Mouse (Mus musculus): ENCODE measurements at regions not wholly inside any gene's neighbourhood (a gene's known extent, or its start where the extent isn't known, plus 50 kb on each side); places are given as distances from the start of the nearest gene placed in this dataset.

GRCm38 (mm10) chr5:106207706-106208105 is 250.3 kb downstream of the Barhl2 start:
- TF ChIP-seq POLR2A (IDR thresholded peaks at IDR 0.05; ENCODE audit: low read depth, low read length) (no peak), CTCF (IDR thresholded peaks at IDR 0.05; ENCODE audit: extremely low read depth, insufficient read depth, insufficient read length, insufficient replicate concordance) (no peak)
- no peaks in the 10 kb centered on the region for H3K36me3 ChIP-seq (ENCODE audit: control insufficient read depth, insufficient read depth, low read length)
- no peak overlapping the region for H3K4me3 ChIP-seq (ENCODE audit: extremely low read depth, insufficient read depth, insufficient read length)
- no peak for DNase-seq (ENCODE audit: low read depth in 1 of 2, low spot score in 2 of 2)
- no peaks in the 10 kb centered on the region for H3K4me1 ChIP-seq (ENCODE audit: control insufficient read depth, insufficient read depth, insufficient read length)
- no peak overlapping the region for H3K27ac ChIP-seq (ENCODE audit: insufficient read depth, low read length)
- WGBS, result 76% methylated on average over 6 of the region's 6 CpGs
- H3K27me3 ChIP-seq (ENCODE audit: control insufficient read depth, insufficient read depth, low read length), result no peaks in the 10 kb centered on the region

DNA sequence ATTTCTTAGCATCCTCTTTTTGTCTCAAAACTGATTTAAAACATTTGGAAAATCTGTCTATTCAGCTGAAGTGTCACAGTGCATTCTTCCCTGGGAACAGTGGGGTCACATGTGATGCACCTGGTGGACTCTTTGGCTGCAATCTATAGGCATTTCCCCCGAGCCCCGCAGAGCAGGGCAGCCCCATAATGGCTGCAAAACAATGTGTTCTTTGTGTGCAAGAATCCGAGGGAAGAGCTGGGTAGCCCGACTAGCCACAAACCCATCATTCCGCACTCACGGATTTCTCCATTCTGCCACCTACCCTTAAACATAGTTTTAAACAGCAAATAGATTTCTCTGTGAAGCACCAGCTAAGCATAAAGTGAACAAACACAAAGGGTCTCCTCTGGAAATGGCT is 252.2 kb downstream of the Barhl2 start:
- TF ChIP-seq POLR2A (IDR thresholded peaks at IDR 0.05; ENCODE audit: low read depth, low read length), result no peak
- TF ChIP-seq CTCF (IDR thresholded peaks at IDR 0.05; ENCODE audit: extremely low read depth, insufficient read depth, insufficient read length, insufficient replicate concordance), result no peak
- H3K27me3 ChIP-seq (ENCODE audit: control insufficient read depth, insufficient read depth, low read length), result no peaks in the 10 kb centered on the region
- H3K4me3 ChIP-seq (ENCODE audit: extremely low read depth, insufficient read depth, insufficient read length), result no peak overlapping the region
- no peaks in the 10 kb centered on the region for H3K36me3 ChIP-seq (ENCODE audit: control insufficient read depth, insufficient read depth, low read length)
- no peaks in the 10 kb centered on the region for H3K4me1 ChIP-seq (ENCODE audit: control insufficient read depth, insufficient read depth, insufficient read length)
- no peak overlapping the region for H3K27ac ChIP-seq (ENCODE audit: insufficient read depth, low read length)
- WGBS, result 77% methylated on average over 6 of the region's 6 CpGs
- no peak for DNase-seq (ENCODE audit: low read depth in 1 of 2, low spot score in 2 of 2)

DNA sequence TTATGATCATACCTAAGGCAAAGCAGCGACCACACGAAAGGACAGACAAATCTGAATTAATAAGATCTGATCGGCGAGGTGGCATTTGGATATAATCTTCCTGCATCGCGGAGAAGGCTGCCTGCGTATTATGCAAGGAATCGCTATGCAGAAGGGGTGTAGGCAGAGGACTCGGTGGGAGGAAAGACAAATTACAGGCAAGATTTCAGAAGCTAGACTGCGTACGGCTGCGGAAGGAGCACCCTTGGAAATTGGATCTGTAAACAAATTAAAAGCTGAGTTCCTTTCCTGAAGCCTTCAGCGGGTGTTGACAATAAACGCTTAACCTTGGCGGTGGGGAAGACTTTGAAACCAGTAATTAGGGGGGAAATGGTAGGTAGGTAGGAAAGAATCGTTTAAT is 257.3 kb downstream of the Barhl2 start:
- no peak for TF ChIP-seq POLR2A (IDR thresholded peaks at IDR 0.05; ENCODE audit: low read depth, low read length)
- TF ChIP-seq CTCF (IDR thresholded peaks at IDR 0.05; ENCODE audit: extremely low read depth, insufficient read depth, insufficient read length, insufficient replicate concordance), result no peak
- Histone ChIP-seq H3K36me3 (ENCODE audit: control insufficient read depth, insufficient read depth, low read length) (no peaks in the 10 kb centered on the region), H3K27me3 (ENCODE audit: control insufficient read depth, insufficient read depth, low read length) (no peaks in the 10 kb centered on the region), H3K4me1 (ENCODE audit: control insufficient read depth, insufficient read depth, insufficient read length) (no peaks in the 10 kb centered on the region), H3K27ac (ENCODE audit: insufficient read depth, low read length) (no peak overlapping the region), H3K4me3 (ENCODE audit: extremely low read depth, insufficient read depth, insufficient read length) (no peak overlapping the region)
- WGBS, result 79% methylated on average over 16 of the region's 16 CpGs
- no peak for DNase-seq (ENCODE audit: low read depth in 1 of 2, low spot score in 2 of 2)

DNA sequence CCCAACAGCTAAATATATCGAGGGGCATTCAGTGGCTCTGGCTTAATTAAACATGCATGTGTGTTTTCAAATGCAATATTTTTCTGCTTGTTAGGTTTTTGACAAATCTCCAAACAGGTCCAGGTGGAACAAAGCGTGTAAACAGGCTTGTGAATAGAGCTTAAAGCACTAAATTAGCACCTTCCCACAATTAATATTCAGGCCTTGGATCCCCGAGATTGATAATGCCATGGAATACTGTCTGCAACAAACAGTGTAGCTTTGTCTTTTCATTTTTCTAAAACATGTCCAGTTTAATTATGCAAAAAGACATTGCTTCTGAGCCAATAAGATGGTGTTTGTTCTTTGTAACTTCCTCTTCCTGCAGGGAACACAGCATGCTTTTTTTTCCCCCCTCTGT is 258.9 kb downstream of the Barhl2 start:
- Histone ChIP-seq H3K27me3 (ENCODE audit: control insufficient read depth, insufficient read depth, low read length) (no peaks in the 10 kb centered on the region), H3K4me3 (ENCODE audit: extremely low read depth, insufficient read depth, insufficient read length) (no peak overlapping the region), H3K27ac (ENCODE audit: insufficient read depth, low read length) (no peak overlapping the region), H3K4me1 (ENCODE audit: control insufficient read depth, insufficient read depth, insufficient read length) (no peaks in the 10 kb centered on the region), H3K36me3 (ENCODE audit: control insufficient read depth, insufficient read depth, low read length) (no peaks in the 10 kb centered on the region)
- no peak for DNase-seq (ENCODE audit: low read depth in 1 of 2, low spot score in 2 of 2)
- WGBS, result 87% methylated on average over 3 of the region's 3 CpGs
- TF ChIP-seq POLR2A (IDR thresholded peaks at IDR 0.05; ENCODE audit: low read depth, low read length) (no peak), CTCF (IDR thresholded peaks at IDR 0.05; ENCODE audit: extremely low read depth, insufficient read depth, insufficient read length, insufficient replicate concordance) (no peak)

- H3K27me3 ChIP-seq (ENCODE audit: control insufficient read depth, insufficient read depth, low read length), result no peaks in the 10 kb centered on the region
- H3K4me1 ChIP-seq (ENCODE audit: control insufficient read depth, insufficient read depth, insufficient read length), result no peaks in the 10 kb centered on the region
- no peak for DNase-seq (ENCODE audit: low read depth in 1 of 2, low spot score in 2 of 2)
- H3K36me3 ChIP-seq (ENCODE audit: control insufficient read depth, insufficient read depth, low read length), result no peaks in the 10 kb centered on the region
- TF ChIP-seq CTCF (IDR thresholded peaks at IDR 0.05; ENCODE audit: extremely low read depth, insufficient read depth, insufficient read length, insufficient replicate concordance), result no peak
- TF ChIP-seq POLR2A (IDR thresholded peaks at IDR 0.05; ENCODE audit: low read depth, low read length), result no peak
- H3K27ac ChIP-seq (ENCODE audit: insufficient read depth, low read length), result no peak overlapping the region
- no peak overlapping the region for H3K4me3 ChIP-seq (ENCODE audit: extremely low read depth, insufficient read depth, insufficient read length)
- 15% methylated on average over 11 of the region's 11 CpGs for WGBS
Measured at GRCm38 (mm10) chr5:106191141-106191540, 266.8 kb downstream of the Barhl2 start.

DNA sequence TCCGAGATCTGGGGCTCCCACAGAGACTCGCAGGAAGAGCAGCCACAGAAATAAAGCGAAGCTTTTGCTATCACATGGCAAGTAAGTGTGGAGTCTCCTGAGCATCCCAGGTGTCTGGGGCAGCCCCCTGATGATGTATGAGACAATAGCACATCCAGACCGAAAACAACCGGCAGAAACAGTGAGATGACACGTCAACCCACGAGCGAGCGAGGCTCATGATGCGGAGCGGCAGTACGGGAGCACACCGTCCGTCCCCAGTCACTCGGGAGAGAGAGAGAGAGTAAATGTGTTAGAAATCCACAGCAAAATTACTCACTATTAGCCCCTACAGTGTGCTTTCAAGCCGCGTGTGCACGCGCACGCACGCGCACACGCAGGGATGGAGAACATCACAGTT is 276.2 kb downstream of the Barhl2 start:
- no peak overlapping the region for H3K4me3 ChIP-seq (ENCODE audit: extremely low read depth, insufficient read depth, insufficient read length)
- TF ChIP-seq POLR2A (IDR thresholded peaks at IDR 0.05; ENCODE audit: low read depth, low read length), result no peak
- no peak for TF ChIP-seq CTCF (IDR thresholded peaks at IDR 0.05; ENCODE audit: extremely low read depth, insufficient read depth, insufficient read length, insufficient replicate concordance)
- H3K36me3 ChIP-seq (ENCODE audit: control insufficient read depth, insufficient read depth, low read length), result no peaks in the 10 kb centered on the region
- H3K4me1 ChIP-seq (ENCODE audit: control insufficient read depth, insufficient read depth, insufficient read length), result no peaks in the 10 kb centered on the region
- DNase-seq (ENCODE audit: low read depth in 1 of 2, low spot score in 2 of 2), result no peak
- no peak overlapping the region for H3K27ac ChIP-seq (ENCODE audit: insufficient read depth, low read length)
- WGBS, result 91% methylated on average over 23 of the region's 23 CpGs
- no peaks in the 10 kb centered on the region for H3K27me3 ChIP-seq (ENCODE audit: control insufficient read depth, insufficient read depth, low read length)

GRCm38 (mm10) chr5:106172162-106172561 is 285.8 kb downstream of the Barhl2 start:
- Histone ChIP-seq H3K36me3 (ENCODE audit: control insufficient read depth, insufficient read depth, low read length) (no peaks in the 10 kb centered on the region), H3K4me1 (ENCODE audit: control insufficient read depth, insufficient read depth, insufficient read length) (no peaks in the 10 kb centered on the region), H3K4me3 (ENCODE audit: extremely low read depth, insufficient read depth, insufficient read length) (no peak overlapping the region), H3K27me3 (ENCODE audit: control insufficient read depth, insufficient read depth, low read length) (no peaks in the 10 kb centered on the region), H3K27ac (ENCODE audit: insufficient read depth, low read length) (no peak overlapping the region)
- 44% methylated on average over 3 of the region's 3 CpGs for WGBS
- no peak for DNase-seq (ENCODE audit: low read depth in 1 of 2, low spot score in 2 of 2)
- TF ChIP-seq POLR2A (IDR thresholded peaks at IDR 0.05; ENCODE audit: low read depth, low read length) (no peak), CTCF (IDR thresholded peaks at IDR 0.05; ENCODE audit: extremely low read depth, insufficient read depth, insufficient read length, insufficient replicate concordance) (no peak)

All from spleen, adult 2 months (tissue).